Mouse (Mus musculus): ENCODE measurements around the gene Qrich2. TPM values are rescaled to one million over a fixed set of nuclear protein-coding genes. Genes with fewer than 3 reads are reported as not detected.

Gene Qrich2
- total and polyA plus RNA-seq, 3 experiments: 0.11 TPM; not detected in 2

DNA sequence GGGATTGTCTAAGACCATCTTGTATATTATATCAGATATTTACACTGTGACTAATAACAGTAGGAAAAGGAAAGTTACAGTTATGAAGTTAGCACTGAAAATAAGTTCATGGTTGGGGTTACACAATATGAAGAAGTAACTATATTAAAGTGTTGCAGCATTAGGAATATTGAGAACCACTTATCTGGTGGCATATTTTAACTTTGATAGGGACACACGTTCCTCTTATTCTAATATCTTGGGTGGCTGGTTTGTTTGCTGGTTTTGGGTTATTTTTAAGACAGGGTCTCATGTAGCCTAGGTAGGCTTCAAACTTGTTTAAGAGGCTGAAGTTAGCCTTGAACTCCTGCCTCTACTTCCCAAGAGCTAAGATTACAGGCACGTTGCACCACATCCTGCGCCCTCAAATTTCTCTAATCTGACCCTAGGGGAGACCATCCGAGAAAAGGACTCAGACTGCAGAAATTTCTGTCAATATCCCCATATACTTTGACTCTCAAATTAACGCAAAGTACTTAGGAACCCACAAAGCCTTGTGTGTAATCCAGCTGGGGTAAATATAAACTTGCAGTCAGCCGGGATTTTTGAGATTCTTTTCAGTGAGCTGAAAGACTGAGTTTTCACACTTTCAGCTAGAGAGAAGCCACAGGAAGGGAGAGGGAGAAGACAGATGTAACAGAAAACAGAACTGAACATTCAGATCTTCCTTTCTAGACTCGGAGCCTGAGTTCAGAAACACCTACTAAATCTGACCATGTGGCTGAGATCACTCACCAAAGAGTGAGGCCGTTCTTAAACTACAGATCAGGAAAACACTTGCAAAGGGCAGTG is 68.3 kb downstream of the Qrich2 start:
- Histone ChIP-seq H3K36me3 (ENCODE audit: control insufficient read depth in 1 of 2, insufficient read depth in 2 of 2, low read length in 2 of 2) (peaks cover 0 to 25% of the 10 kb centered on the region in 2 experiments; a peak in 2 of 4 replicates), H3K79me2 (ENCODE audit: control insufficient read depth, insufficient read depth, low read length, poor library complexity) (no peaks in the 10 kb centered on the region), H3K27me3 (ENCODE audit: control insufficient read depth in 1 of 2, insufficient read depth in 2 of 2, low read length in 2 of 2) (no peaks in the 10 kb centered on the region), H3K27ac (ENCODE audit: control insufficient read depth, low read depth, low read length) (no peak overlapping the region), H3K9ac (ENCODE audit: control insufficient read depth, low read depth, low read length, poor library complexity, severe bottlenecking) (no peak overlapping the region), H3K9me3 (replicated peaks; ENCODE audit: insufficient read depth, low read length) (no peaks in the 10 kb centered on the region), H3K4me1 (ENCODE audit: control insufficient read depth in 1 of 2, insufficient read depth in 2 of 2, low read length in 2 of 2) (peaks cover 21% of the 10 kb centered on the region in 2 experiments), H3K4me3 (ENCODE audit: control insufficient read depth in 1 of 2, insufficient read depth in 1 of 2, low read depth in 2 of 2, low read length in 2 of 2) (no peak overlapping the region)
- peak; percentile 40 for DNase-seq (ENCODE audit: low read depth, low spot score)
- TF ChIP-seq MXI1 (IDR thresholded peaks at IDR 0.05; ENCODE audit: low read depth, low read length) (no peak; the same call in 1 of the 2 replicates), CHD1 (IDR thresholded peaks at IDR 0.05; ENCODE audit: low read depth, low read length) (no peak), POLR2AphosphoS5 (IDR thresholded peaks at IDR 0.05; ENCODE audit: borderline replicate concordance, low read depth, low read length) (no peak), EP300 (IDR thresholded peaks at IDR 0.05; ENCODE audit: low read depth in 1 of 2, low read length in 2 of 2) (peak; percentile 59 to 65), MEF2A (IDR thresholded peaks at IDR 0.05; ENCODE audit: extremely low read depth, insufficient replicate concordance, low read depth, low read length, poor library complexity, severe bottlenecking) (peak; percentile 24; the same call in 1 of the 2 replicates), BHLHE40 (IDR thresholded peaks at IDR 0.05; ENCODE audit: borderline replicate concordance, low read depth, low read length) (0 out of 2 replicates have a peak, but pooled peaks have one; percentile 27), ETS1 (IDR thresholded peaks at IDR 0.05; ENCODE audit: low read depth, low read length) (0 out of 2 replicates have a peak, but pooled peaks have one; percentile 32), ZC3H11A (IDR thresholded peaks at IDR 0.05; ENCODE audit: low read depth, low read length) (no peak), TCF12 (IDR thresholded peaks at IDR 0.05; ENCODE audit: low read depth, low read length) (peak; percentile 49; the same call in 1 of the 2 replicates), KAT2A (conservative IDR thresholded peaks at IDR 0.05; ENCODE audit: low read depth, low read length) (0 out of 2 replicates have a peak, but pooled peaks have one; percentile 26), SMC3 (IDR thresholded peaks at IDR 0.05; ENCODE audit: low read depth, low read length) (no peak), ZKSCAN1 (IDR thresholded peaks at IDR 0.05; ENCODE audit: low read depth, low read length) (no peak), GATA1 (IDR thresholded peaks at IDR 0.05; ENCODE audit: low read depth, low read length) (0 out of 2 replicates have a peak, but pooled peaks have one; percentile 5), MYC (IDR thresholded peaks at IDR 0.05; ENCODE audit: low read depth, low read length) (0 out of 2 replicates have a peak, but pooled peaks have one; percentile 28), UBTF (IDR thresholded peaks at IDR 0.05; ENCODE audit: borderline replicate concordance, insufficient read depth, low read depth, low read length) (no peak), SIN3A (IDR thresholded peaks at IDR 0.05; ENCODE audit: low read length) (peak; percentile 24; the same call in 1 of the 2 replicates), MAZ (IDR thresholded peaks at IDR 0.05; ENCODE audit: low read depth, low read length) (peak; percentile 46; the same call in 1 of the 2 replicates), RCOR1 (IDR thresholded peaks at IDR 0.05; ENCODE audit: low read depth, low read length) (no peak; the same call in 1 of the 2 replicates), CTCF (IDR thresholded peaks at IDR 0.05 in 2 of 3, conservative IDR thresholded peaks at IDR 0.05 in 1 of 3; ENCODE audit: control insufficient read depth in 1 of 3, insufficient read depth in 1 of 3, low read depth in 2 of 3, low read length in 3 of 3, poor library complexity in 1 of 3, severe bottlenecking in 1 of 3) (no peak), TBP (IDR thresholded peaks at IDR 0.05; ENCODE audit: low read depth, low read length) (0 out of 2 replicates have a peak, but pooled peaks have one; percentile 17), USF2 (IDR thresholded peaks at IDR 0.05; ENCODE audit: borderline replicate concordance in 1 of 2, insufficient read depth in 1 of 2, low read depth in 1 of 2, low read length in 2 of 2) (no peak)

All from MEL (cell line).